8 mouse cellular contexts compared by ENCODE assay signal in genomic region chr15:3509089-3509488, GRCm38 (mm10).
A peak's percentile ranks its signal among the peaks of the same experiment; 100 is the strongest.
DNase-seq lines count a peak whose midpoint lies in the region; ATAC-seq and TF ChIP-seq lines count a peak whose summit lies in the region.

No protein-coding gene starts in this region.

- DNase-seq in adrenal gland, postnatal 10 days: peak; percentile 15
- no peak for DNase-seq in adrenal gland, adult 18-20 months (ENCODE audit: low spot score in 2 of 2)
- DNase-seq in layer of hippocampus, adult 2 months (ENCODE audit: low spot score in 2 of 2): peak; percentile 3 to 9
- no peak for DNase-seq in layer of hippocampus, adult 9-10 months (ENCODE audit: low spot score)
- peak; percentile 82 for DNase-seq in heart, postnatal 0 days (ENCODE audit: low spot score)
- no peak for DNase-seq in kidney, adult 8-10 months
- no peak for DNase-seq in frontal cortex, postnatal 25 days (ENCODE audit: low spot score in 2 of 2)

- ATAC-seq in forebrain, embryonic 16.5 days: peak; percentile 84
- peak; percentile 96 for ATAC-seq in heart, postnatal 0 days (ENCODE audit: insufficient read depth, low read depth)

- no peaks in the 10 kb centered on the region for H3K36me3 ChIP-seq in forebrain, embryonic 16.5 days (ENCODE audit: control insufficient read depth, insufficient read depth)
- 0 out of 2 replicates have a peak, but pooled peaks cover 6% of the 10 kb centered on the region for H3K36me3 ChIP-seq in heart, postnatal 0 days (replicated peaks; ENCODE audit: control insufficient read depth, insufficient read depth, low read length)

- TF ChIP-seq EP300 in heart, postnatal 0 days (IDR thresholded peaks at IDR 0.05; ENCODE audit: low read depth): 0 out of 2 replicates have a peak, but pooled peaks have one; percentile 21

- no peak overlapping the region for H3K27ac ChIP-seq in layer of hippocampus, adult 2 months
- no peak overlapping the region for H3K27ac ChIP-seq in forebrain, embryonic 16.5 days (ENCODE audit: low read length)
- peak overlapping the region; percentile 77 for H3K27ac ChIP-seq in heart, postnatal 0 days (ENCODE audit: low read depth)

- no peaks in the 10 kb centered on the region for H3K9me3 ChIP-seq in forebrain, embryonic 16.5 days (ENCODE audit: control insufficient read depth, low read length)
- H3K9me3 ChIP-seq in heart, postnatal 0 days (replicated peaks; ENCODE audit: control insufficient read depth, low read length): no peaks in the 10 kb centered on the region

- H3K9ac ChIP-seq in forebrain, embryonic 16.5 days (replicated peaks; ENCODE audit: low read depth, low read length): no peak overlapping the region
- no peak overlapping the region for H3K9ac ChIP-seq in heart, postnatal 0 days (replicated peaks; ENCODE audit: low read depth, low read length)

- no peak overlapping the region for H3K4me2 ChIP-seq in forebrain, embryonic 16.5 days (ENCODE audit: low read length)
- H3K4me2 ChIP-seq in heart, postnatal 0 days (ENCODE audit: low read depth, low read length): no peak overlapping the region

- H3K27me3 ChIP-seq in forebrain, embryonic 16.5 days (replicated peaks; ENCODE audit: control insufficient read depth, insufficient read depth, low read length): no peaks in the 10 kb centered on the region
- no peaks in the 10 kb centered on the region for H3K27me3 ChIP-seq in heart, postnatal 0 days (ENCODE audit: control insufficient read depth, insufficient read depth, low read length)

- H3K4me1 ChIP-seq in forebrain, embryonic 16.5 days (replicated peaks; ENCODE audit: control insufficient read depth, insufficient read depth, low read length): no peaks in the 10 kb centered on the region
- H3K4me1 ChIP-seq in heart, postnatal 0 days (ENCODE audit: control insufficient read depth, insufficient read depth): peaks cover 52% of the 10 kb centered on the region

- WGBS in forebrain, embryonic 16.5 days: 68% methylated on average over 3 of the region's 3 CpGs
- 29% methylated on average over 3 of the region's 3 CpGs for WGBS in heart, postnatal 0 days

- 0 out of 2 replicates have a peak, but pooled peaks have one; percentile 10 for TF ChIP-seq CTCF in layer of hippocampus, adult 2 months (conservative IDR thresholded peaks at IDR 0.05)
- TF ChIP-seq CTCF in heart, postnatal 0 days (IDR thresholded peaks at IDR 0.05; ENCODE audit: low read depth): no peak

- no peak overlapping the region for H3K4me3 ChIP-seq in layer of hippocampus, adult 2 months
- no peak overlapping the region for H3K4me3 ChIP-seq in forebrain, embryonic 16.5 days (replicated peaks; ENCODE audit: low read length)
- no peak overlapping the region for H3K4me3 ChIP-seq in heart, postnatal 0 days (ENCODE audit: low read depth, low read length)

Comparison
In these comparisons a context has a peak if more than half of its experiments do, and no peak if none do; other contexts are left out.
1. DNase-seq: peak in adrenal gland, postnatal 10 days (single experiment), layer of hippocampus, adult 2 months (2 of 2) and heart, postnatal 0 days (single experiment); none in adrenal gland, adult 18-20 months (0 of 2), layer of hippocampus, adult 9-10 months (single experiment), kidney, adult 8-10 months (0 of 2) and frontal cortex, postnatal 25 days (0 of 2).